Mouse (Mus musculus) forebrain, embryonic 10.5 days (tissue): Measurements from ENCODE around the gene Slc12a4. TPM values are rescaled to one million over a fixed set of nuclear protein-coding genes. Genes with fewer than 3 reads are reported as not detected.
"Not testable (repeated sequence)": the region's sequence is repeated elsewhere in the genome, so short reads cannot be mapped to it uniquely, and the experiment has no call there.

Experiments
- DNase-seq: peaks from one replicate; pipeline ENCODE4 v3.0.0-alpha.2; 2017; ENCODE audit warnings: low spot score; ENCODE audit errors: extremely low spot score
- H3K27ac ChIP-seq: fragments of 300-500 bp; sonication (generic); 2 replicates; pipeline ENCODE4 v1.5.1; 2016; ENCODE audit warnings: mild to moderate bottlenecking
- H3K27me3 ChIP-seq: fragments of 300-500 bp; sonication (generic); 2 replicates; pipeline ENCODE4 v1.6.1; 2016; ENCODE audit warnings: mild to moderate bottlenecking; ENCODE audit not compliant: poor library complexity, severe bottlenecking
- H3K36me3 ChIP-seq: fragments of 300-500 bp; sonication (generic); replicated peaks from 2 replicates; pipeline ENCODE4 v1.6.1; 2016; ENCODE audit warnings: mild to moderate bottlenecking, moderate library complexity
- H3K4me1 ChIP-seq: fragments of 300-500 bp; sonication (generic); 2 replicates; pipeline ENCODE4 v1.6.1; 2016
- H3K4me3 ChIP-seq: fragments of 300-500 bp; sonication (generic); 2 replicates; pipeline ENCODE4 v1.5.1; 2016; ENCODE audit warnings: mild to moderate bottlenecking, moderate library complexity
- H3K9me3 ChIP-seq: fragments of 300-500 bp; sonication (generic); 2 replicates; pipeline ENCODE4 v1.6.1; 2016; ENCODE audit warnings: mild to moderate bottlenecking, moderate library complexity
- WGBS: fragments of 180-500 bp; shearing (Covaris S2); methylation state at CpG from one replicate; pipeline ENCODE4 v1.1.7; 2016; 5-methylcytosine and 5-hydroxymethylcytosine counted together
- polyA plus RNA-seq: library from polyadenylated mRNA; unstranded; fragments of >200 nt; fragmentation: Nextera tagmentation; extraction: Ambion mirVana; gene quantifications from 2 replicates; pipeline ENCODE4 v1.2.1, GENCODE M21; 2016

Slc12a4 gene
- polyA plus RNA-seq = 14.9 and 17.8 TPM in 2 replicates

GRCm38 (mm10) chr8:105965905-105966341 lies at the start of gene Slc12a4:
Gene Slc12a4 (minus strand): TSS chr8:105966097.
- peaks cover 39% of the 10 kb centered on the region for H3K4me1 ChIP-seq
- H3K9me3 ChIP-seq = no peaks in the 10 kb centered on the region
- peak; percentile 68 for DNase-seq
- peak within 1 kb of the TSS; percentile 84 for H3K27ac ChIP-seq
- under 1% methylated on average over 47 of the region's 47 CpGs for WGBS
- H3K36me3 ChIP-seq = no peaks in the 10 kb centered on the region
- H3K4me3 ChIP-seq = peak within 1 kb of the TSS; percentile 70
- H3K27me3 ChIP-seq = peaks cover 50% of the 10 kb centered on the region

GRCm38 (mm10) chr8:106012203-106012602 lies 46.3 kb upstream of the Slc12a4 start:
- H3K9me3 ChIP-seq, DNase-seq, H3K27ac ChIP-seq, H3K27me3 ChIP-seq: not testable (repeated sequence)
- H3K4me3 ChIP-seq = peak overlapping the region; percentile 87
- WGBS = 83% methylated on average over 8 of the region's 8 CpGs
- peaks cover 34% of the 10 kb centered on the region for H3K36me3 ChIP-seq
- peaks cover 25% of the 10 kb centered on the region for H3K4me1 ChIP-seq

- Histone ChIP-seq H3K36me3 (peaks cover 29% of the 10 kb centered on the region), H3K4me3 (peak within 1 kb of the TSS; percentile 87)
- WGBS = 3% methylated on average over 6 of the region's 6 CpGs
Observed at GRCm38 (mm10) chr8:106011643-106011986, 45.7 kb upstream of the Slc12a4 start, which contains the start of gene Ddx28. Gene Ddx28 (minus strand): TSS chr8:106011882.

DNA sequence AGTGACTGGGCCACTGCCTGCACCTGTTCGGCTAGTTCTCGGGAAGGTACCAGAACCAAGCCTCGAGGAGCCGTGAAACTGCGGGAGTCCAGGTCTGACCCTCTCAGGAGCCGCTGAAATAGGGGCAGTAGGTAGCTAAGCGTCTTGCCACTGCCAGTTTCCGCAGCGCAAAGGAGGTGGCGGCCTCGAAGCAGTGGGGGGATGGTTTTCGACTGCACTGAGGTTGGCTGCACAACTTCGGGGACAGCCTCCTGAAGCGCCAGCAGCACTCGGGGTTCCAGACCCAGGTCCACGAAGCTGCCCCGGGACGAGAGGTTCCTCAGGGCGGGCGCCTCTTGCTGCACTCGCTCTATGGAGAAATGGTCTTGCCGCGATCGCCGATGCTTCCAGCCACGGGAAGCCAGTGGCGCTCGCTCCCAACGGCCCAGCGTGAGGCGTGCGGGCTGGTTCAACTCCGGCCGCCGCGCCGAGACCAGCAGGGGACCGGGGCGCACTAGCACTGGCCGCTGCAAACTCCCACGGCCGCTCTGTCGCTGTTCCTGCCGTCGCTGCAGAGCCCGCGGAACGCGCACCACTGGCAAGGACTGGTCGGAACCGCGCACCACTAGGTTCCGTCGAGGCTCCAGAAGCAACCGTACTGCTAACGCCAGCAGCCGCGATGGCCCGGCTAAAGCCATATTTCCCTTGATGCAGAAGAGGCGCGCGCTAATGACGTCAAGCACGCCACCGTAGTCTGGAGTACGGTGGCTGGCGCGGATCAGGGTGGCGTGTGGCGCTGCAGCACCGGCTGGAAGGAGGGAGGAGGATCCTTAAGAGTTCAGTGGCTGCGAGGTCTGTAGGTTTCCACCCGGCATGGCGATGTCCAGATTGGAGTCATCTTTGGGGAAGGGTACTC lies 45.1 kb upstream of the Slc12a4 start:
- peaks cover 25% of the 10 kb centered on the region for H3K36me3 ChIP-seq
- peak overlapping the region; percentile 87 for H3K4me3 ChIP-seq
- no peaks in the 10 kb centered on the region for H3K9me3 ChIP-seq
- H3K27me3 ChIP-seq = no peaks in the 10 kb centered on the region
- 2% methylated on average over 74 of the region's 74 CpGs for WGBS
- peak overlapping the region; percentile 93 for H3K27ac ChIP-seq
- peaks cover 25% of the 10 kb centered on the region for H3K4me1 ChIP-seq
- peak; percentile 91 for DNase-seq

More at GRCm38 (mm10) chr8:106011643-106011986, 45.7 kb upstream of the Slc12a4 start, which contains the start of gene Ddx28:
- Histone ChIP-seq H3K4me1 (peaks cover 25% of the 10 kb centered on the region), H3K27me3 (no peaks in the 10 kb centered on the region), H3K9me3 (no peaks in the 10 kb centered on the region), H3K27ac (peak within 1 kb of the TSS; percentile 93)
- DNase-seq = no peak

DNA sequence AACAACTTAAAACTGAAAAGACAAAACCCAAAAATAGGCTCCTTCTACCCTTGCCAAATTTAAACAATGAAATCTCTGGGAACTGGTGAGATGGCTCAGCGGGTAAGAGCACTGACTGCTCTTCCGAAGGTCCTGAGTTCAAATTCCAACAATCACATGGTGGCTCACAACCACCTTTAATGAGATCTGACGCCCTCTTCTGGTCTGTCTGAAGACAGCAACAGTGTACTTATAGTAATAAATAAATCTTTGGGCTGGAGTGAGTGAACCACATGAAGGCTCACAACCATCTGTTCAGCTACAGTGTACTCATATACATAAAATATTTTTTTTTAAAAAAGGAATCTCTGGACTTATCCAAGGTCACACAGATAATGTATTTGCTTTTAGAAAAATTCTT lies 42.0 kb upstream of the Slc12a4 start:
- Histone ChIP-seq H3K36me3 (peaks cover 18% of the 10 kb centered on the region), H3K4me1 (peaks cover 25% of the 10 kb centered on the region)
- H3K27ac ChIP-seq, DNase-seq, H3K9me3 ChIP-seq, H3K27me3 ChIP-seq, H3K4me3 ChIP-seq: not testable (repeated sequence)
- 72% methylated on average over 3 of the region's 3 CpGs for WGBS

GRCm38 (mm10) chr8:106007135-106007534 lies 41.2 kb upstream of the Slc12a4 start:
- no peak overlapping the region for H3K4me3 ChIP-seq
- H3K27me3 ChIP-seq = no peaks in the 10 kb centered on the region
- no peaks in the 10 kb centered on the region for H3K9me3 ChIP-seq
- DNase-seq = no peak
- peaks cover 25% of the 10 kb centered on the region for H3K4me1 ChIP-seq
- 88% methylated on average over 3 of the region's 3 CpGs for WGBS
- no peak overlapping the region for H3K27ac ChIP-seq
- peaks cover 18% of the 10 kb centered on the region for H3K36me3 ChIP-seq

- Histone ChIP-seq H3K27me3 (no peaks in the 10 kb centered on the region), H3K36me3 (peaks cover 18% of the 10 kb centered on the region), H3K9me3 (no peaks in the 10 kb centered on the region), H3K27ac (no peak overlapping the region), H3K4me3 (no peak overlapping the region), H3K4me1 (peaks cover 18% of the 10 kb centered on the region)
- 90% methylated on average over 4 of the region's 4 CpGs for WGBS
- DNase-seq = no peak
Observed at GRCm38 (mm10) chr8:106006413-106006812, 40.5 kb upstream of the Slc12a4 start.

DNA sequence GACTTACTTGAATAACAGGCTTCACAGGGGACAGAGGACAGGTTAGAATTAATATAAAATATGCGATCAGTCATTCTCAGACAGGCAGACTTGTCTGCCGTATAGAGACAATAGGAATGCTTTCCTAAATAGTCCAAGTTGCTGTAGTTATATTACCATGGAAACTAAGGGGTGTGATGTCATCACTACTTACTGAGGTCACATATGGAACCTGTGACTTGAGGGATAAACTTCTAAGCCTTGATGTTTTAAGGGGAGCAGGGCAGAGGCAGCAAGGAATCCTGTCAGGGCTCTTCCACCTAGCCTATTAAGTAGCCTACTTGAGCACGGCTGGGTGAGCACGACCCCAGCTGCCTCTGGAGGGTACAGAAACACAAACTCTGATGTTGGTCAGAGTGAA lies 40.0 kb upstream of the Slc12a4 start, which contains the start of gene Dpep2nb:
Gene Dpep2nb, minus strand, starts transcription at position 101 of the 400 bp plus-strand sequence.
- Histone ChIP-seq H3K9me3 (no peaks in the 10 kb centered on the region), H3K27ac (no peak within 1 kb of the TSS), H3K27me3 (no peaks in the 10 kb centered on the region), H3K4me3 (no peak within 1 kb of the TSS), H3K4me1 (peaks cover 14% of the 10 kb centered on the region), H3K36me3 (peaks cover 18% of the 10 kb centered on the region)
- no peak for DNase-seq
- WGBS = 84% methylated on average over 4 of the region's 4 CpGs

DNA sequence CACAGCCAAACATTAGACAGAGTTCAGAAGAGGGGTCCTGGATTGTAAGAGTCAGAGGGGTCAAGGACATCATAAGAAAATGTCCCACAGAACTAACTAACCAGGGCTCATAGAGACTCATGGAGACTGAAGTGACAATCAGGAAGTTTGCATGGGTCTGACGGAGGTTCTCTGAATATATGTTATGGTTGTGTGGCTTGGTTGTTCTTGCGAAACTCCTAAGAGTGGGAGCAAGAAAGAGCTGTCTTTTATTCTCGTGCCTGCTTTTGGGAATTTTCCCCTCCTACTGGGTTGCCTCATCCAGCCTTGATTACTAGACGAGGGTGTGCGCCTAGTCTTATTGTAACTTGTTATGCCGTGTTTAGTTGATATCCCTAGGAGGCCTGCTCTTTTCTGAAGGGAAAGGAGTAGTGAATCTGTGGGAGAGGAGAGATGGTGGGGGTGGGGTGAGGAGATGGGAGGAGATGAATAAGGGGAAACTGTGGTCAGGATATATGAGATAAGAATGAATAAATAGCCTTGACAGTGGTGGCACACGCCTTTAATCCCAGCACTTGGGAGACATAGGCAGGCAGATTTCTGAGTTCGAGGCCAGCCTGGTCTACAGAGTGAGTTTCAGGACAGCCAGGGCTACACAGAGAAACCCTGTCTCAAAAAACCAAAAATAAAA lies 38.8 kb upstream of the Slc12a4 start:
- Histone ChIP-seq H3K27ac (no peak overlapping the region), H3K4me1 (peaks cover 2% of the 10 kb centered on the region), H3K9me3 (no peaks in the 10 kb centered on the region), H3K4me3 (no peak overlapping the region), H3K27me3 (no peaks in the 10 kb centered on the region), H3K36me3 (peaks cover 12% of the 10 kb centered on the region)
- no peak for DNase-seq
- 81% methylated on average over 8 of the region's 8 CpGs for WGBS

DNA sequence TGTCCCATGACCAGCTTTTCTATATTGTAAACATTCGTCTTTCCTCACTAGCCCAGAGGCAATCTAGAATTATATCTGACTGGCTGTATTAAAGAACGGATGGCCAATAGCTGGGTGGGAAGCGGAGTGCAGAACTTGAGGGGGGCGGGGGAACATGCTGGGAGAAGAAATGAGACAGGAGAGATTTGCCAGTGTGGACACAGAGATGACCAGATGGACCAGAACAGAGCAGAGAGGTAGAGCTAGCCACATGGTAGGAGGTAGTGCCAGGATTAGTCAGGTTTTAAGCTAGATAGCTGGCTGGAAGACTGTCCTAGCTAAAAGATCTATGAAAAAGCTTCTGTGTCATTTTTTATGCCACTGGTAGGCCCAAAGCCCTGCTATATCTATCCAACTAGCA lies 36.0 kb upstream of the Slc12a4 start:
- Histone ChIP-seq H3K27me3 (no peaks in the 10 kb centered on the region), H3K36me3 (no peaks in the 10 kb centered on the region), H3K4me3 (no peak overlapping the region), H3K27ac (no peak overlapping the region), H3K4me1 (no peaks in the 10 kb centered on the region), H3K9me3 (no peaks in the 10 kb centered on the region)
- 86% methylated on average over 4 of the region's 4 CpGs for WGBS
- DNase-seq = no peak

- H3K27me3 ChIP-seq = no peaks in the 10 kb centered on the region
- H3K4me3 ChIP-seq = no peak overlapping the region
- no peak overlapping the region for H3K27ac ChIP-seq
- H3K36me3 ChIP-seq = no peaks in the 10 kb centered on the region
- no peaks in the 10 kb centered on the region for H3K9me3 ChIP-seq
- 88% methylated on average over 2 of the region's 2 CpGs for WGBS
- H3K4me1 ChIP-seq = no peaks in the 10 kb centered on the region
- DNase-seq = no peak
Observed at GRCm38 (mm10) chr8:105998971-105999370, 33.1 kb upstream of the Slc12a4 start.

DNA sequence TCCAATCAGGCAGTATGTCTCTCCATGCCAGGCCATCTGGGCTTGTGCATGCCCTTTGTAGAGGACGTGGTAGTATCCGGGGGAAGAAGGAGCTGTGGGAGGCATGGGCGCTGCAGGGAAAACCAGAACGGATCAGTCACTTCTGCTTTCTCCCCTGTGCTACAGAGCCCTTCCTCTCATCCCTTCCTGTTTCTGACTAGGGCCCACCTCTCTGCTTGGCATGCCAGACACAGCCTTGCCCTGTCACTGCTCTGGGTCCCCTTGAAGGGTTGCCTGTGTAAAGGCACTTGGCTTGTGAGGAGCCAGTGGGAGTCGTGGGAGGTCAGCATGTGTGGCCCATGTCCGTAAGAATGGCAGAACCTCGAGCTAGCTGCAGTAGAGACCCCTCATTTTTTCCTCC lies 30.5 kb upstream of the Slc12a4 start:
- H3K4me1 ChIP-seq = no peaks in the 10 kb centered on the region
- H3K36me3 ChIP-seq = no peaks in the 10 kb centered on the region
- no peak overlapping the region for H3K27ac ChIP-seq
- 69% methylated on average over 7 of the region's 7 CpGs for WGBS
- no peaks in the 10 kb centered on the region for H3K9me3 ChIP-seq
- no peak overlapping the region for H3K4me3 ChIP-seq
- H3K27me3 ChIP-seq = no peaks in the 10 kb centered on the region
- no peak for DNase-seq

DNA sequence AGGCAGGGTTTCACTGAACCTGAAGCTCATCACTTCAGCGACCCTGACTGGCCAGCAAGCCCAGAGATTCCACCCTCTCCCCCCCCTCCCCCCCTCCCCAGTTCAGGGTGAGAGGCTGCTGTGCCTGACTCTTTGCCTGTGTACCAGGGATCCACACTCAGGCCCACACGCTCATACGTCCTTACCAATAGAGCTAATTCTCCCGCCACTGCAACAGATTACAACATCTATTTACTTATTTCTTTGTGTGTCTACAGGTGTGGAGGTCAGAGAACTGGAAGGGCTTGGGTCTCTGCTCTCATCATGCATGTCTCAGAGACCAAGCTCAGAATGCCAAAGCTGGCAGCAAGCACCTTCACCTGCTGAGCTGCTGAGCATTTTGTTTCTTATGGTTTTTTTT lies 27.3 kb upstream of the Slc12a4 start:
- no peak for DNase-seq
- Histone ChIP-seq H3K27me3 (0 out of 2 replicates have a peak, but pooled peaks cover 5% of the 10 kb centered on the region), H3K36me3 (no peaks in the 10 kb centered on the region), H3K4me1 (peaks cover 9% of the 10 kb centered on the region; the same call in 1 of the 2 replicates), H3K27ac (no peak overlapping the region), H3K4me3 (no peak overlapping the region), H3K9me3 (no peaks in the 10 kb centered on the region)
- 56% methylated on average over 4 of the region's 4 CpGs for WGBS
